Mouse (Mus musculus): Measurements from ENCODE around the gene Sar1b. TPM values are rescaled to one million over a fixed set of nuclear protein-coding genes. Genes with fewer than 3 reads are reported as not detected.
A peak's percentile ranks its signal among the peaks of the same experiment; 100 is the strongest.
"Not testable (repeated sequence)": the region's sequence is repeated elsewhere in the genome, so short reads cannot be mapped to it uniquely, and the experiment has no call there.

Sar1b gene
- total RNA-seq, 2 experiments from 2014 or later: 95.8 to 109 TPM

DNA sequence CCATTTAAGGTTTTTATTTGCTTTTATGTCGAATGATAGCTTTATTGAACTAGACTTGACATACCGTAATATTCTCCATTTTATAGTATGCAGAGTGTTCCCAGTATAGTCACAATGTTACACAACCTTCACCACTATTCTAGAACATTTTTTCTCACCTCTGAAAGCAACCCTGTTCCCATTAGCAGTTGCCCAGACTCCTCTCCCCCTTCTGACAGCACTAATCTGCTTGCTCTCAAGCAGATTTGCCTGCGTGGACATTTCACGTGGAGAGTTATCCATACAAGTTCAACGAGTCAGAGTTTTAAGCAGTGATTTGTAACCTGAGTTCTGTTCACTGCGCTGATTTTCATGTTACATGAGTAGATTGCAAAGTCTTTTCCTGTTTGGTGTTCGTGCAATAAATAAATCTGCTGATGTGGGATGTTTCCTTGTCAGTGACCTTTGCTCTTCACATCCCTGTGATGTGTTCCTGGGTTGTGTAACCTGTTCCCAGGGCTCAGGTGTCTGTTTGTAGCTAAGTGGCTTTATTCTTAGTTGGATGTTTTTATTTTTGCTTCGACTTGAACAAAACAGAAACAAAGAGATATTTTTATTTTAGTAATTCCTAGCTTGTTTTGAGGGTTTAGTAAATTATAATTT, 4.2 kb downstream of the Sar1b start:
- intact Hi-C loops (cut with DNase I): no loop called here
- DNase-seq: no peak

DNA sequence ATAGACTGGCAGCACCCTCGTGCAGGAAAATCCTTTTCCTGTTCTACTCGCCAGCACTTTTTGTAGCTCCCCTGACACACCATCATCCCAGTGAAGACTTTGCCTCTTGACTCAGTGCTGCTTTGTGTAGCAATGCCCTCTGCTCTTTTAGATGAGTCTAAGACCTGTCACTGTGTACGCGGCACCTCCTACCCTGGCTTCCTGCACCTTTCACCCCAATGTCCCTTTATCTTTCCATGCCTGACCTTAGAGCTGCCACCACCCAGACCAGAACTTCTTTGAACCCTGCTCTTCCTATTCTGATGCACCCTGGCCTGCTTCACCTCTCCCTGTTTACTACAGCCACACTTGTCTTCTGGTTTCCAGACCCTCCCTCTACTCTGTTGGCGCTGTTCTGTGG, 4.8 kb downstream of the Sar1b start:
- no peak for DNase-seq
- intact Hi-C loops (cut with DNase I): no loop called here

DNA sequence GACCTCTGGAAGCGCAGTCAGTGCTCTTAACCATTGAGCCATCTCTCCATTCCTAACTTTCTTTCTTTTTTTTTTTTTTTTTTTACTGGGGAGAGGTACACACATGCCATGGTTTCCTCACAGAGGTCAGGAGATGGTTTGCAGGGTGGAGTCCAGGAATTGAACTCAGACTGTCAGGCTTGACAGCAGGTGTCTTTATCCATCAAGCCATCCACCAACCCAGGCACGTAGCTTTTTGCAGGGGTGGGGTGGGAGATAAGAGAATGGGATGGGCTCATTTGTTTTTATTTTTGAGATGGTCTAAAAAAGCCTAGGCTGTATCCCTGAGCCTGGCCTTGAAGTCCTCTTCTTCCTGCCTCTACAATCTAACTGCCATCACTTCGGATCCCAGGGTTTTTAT, 12.0 kb downstream of the Sar1b start:
- intact Hi-C loops (cut with DNase I): no loop called here
- DNase-seq: no peak

DNA sequence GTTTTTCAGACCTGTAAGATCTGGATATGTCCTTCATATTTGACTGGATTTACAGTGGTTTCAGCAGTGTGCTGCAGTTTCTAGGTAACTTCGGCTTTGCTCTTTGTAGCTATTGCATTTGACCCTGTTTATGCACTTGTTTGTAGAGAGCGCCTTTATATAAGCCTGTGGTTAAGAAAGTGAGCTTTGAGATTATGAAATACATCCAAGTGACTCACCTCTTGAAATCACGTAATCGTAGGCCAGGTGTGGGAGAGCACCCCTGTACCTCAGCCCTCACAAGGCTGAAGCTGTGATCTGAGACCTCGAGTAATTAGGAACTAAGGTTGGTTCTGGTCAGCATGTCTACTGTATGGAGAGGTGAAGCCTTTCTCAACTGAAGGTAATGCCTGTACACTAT, 14.0 kb downstream of the Sar1b start:
- intact Hi-C loops (cut with DNase I): no loop called here
- DNase-seq: no peak

DNA sequence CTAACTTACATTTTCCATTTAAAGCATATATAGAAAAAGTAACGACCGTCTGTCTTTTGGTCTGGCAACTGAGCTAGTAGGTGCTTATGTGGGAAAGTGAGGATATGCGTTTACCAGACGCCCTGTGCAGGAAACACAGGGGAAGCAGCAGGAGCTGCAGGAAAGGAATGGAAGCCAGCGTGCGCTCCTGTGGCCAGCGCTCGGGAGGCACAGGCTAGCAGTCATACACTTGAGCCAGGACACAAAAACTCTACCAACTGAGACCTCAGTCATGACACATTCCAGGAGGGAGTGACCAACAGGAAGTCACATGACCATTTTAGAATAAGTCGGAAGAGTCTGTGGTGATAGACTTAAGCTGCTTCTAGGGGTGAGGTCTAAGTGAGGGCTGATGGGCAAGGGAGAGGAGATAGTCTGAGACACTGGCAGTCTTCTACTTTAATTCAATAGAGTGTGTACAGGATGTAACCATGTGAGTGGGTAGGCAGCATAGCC, 17.3 kb downstream of the Sar1b start:
- intact Hi-C loops (cut with DNase I): loop anchor here (5.0 kb wide), 1 partner anchor 49 kb away; no protein-coding TSS in a partner anchor

DNA sequence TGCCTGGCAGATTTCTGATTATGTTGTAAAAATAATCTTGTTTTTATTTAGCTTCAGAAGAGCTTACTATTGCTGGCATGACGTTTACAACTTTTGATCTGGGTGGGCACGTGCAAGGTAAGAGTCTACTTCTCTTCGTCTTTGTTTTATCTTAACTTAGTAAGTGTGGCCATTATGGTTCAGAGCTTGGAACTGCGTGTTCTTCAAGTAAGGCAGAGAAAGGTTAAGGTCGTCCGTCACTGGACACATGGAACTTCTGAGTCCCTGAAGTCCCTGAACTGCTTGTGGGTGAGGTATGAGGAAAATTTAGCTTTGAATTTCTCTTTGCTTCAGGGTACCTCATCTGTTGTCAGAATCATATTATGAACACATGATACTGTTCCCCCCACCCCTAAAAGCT, 19.2 kb downstream of the Sar1b start:
- DNase-seq: no peak
- intact Hi-C loops (cut with DNase I): loop anchor here (5.0 kb wide), 1 partner anchor 50 kb away; no protein-coding TSS in a partner anchor

More for the DNA sequence above, 17.3 kb downstream of the Sar1b start:
- DNase-seq: no peak

DNA sequence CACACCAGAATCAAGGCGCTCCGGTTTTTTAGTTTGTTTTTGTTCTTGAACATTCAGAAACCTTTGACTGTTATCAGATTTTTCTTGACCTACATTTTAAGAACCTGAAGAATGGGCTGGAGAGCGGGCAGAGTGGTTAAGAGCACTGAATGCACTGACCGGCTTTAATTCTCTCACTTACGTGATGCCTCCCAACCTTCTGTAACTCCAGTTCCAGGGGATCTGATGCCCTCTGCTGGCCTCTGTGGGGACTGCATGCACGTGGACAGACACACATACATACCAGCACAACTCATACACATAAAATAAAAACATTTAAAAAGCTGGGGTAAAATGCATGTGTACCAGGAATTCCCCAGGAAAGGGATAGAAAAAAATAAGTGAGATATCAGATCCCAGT, 22.4 kb downstream of the Sar1b start:
- intact Hi-C loops (cut with DNase I): no loop called here
- peak; percentile 37 to 60 for DNase-seq

DNA sequence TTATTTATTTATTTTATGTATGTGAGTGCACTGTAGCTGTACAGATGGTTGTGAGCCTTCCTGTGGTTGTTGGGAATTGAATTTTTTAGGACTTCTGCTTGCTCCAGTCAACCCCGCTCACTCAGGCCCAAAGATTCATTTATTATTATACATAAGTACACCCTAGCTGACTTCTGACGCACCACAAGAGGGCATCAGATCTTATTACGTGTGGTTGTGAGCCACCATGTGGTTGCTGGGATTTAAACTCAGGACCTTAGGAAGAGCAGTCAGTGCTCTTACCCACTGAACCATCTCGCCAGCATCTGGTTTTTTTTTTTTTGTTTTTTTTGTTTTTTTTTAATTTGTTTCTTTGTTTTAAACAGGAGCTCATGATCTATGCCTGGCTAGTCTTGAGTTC, 26.2 kb downstream of the Sar1b start:
- DNase-seq; intact Hi-C loops (cut with DNase I): not testable (repeated sequence)

DNA sequence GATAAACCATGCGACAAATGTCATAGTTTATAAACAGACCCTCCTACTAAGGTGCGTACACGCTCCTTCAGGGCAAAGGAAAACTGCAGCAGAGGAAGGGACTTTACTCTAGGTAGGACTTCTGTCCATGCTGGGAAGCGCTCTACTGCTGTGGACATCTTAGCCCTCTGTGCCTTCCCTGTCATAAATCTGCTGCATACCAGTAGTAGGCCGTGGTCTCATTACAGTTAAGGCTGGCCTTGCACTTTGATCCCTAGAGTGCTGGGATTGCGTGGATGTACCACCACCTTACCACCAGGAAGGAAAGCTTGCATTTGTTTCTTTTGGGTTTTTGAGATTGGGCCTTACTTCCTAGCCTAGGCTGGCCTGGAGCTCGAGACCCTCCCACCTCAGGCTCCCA, 27.2 kb downstream of the Sar1b start:
- intact Hi-C loops (cut with DNase I): no loop called here
- no peak for DNase-seq

DNA sequence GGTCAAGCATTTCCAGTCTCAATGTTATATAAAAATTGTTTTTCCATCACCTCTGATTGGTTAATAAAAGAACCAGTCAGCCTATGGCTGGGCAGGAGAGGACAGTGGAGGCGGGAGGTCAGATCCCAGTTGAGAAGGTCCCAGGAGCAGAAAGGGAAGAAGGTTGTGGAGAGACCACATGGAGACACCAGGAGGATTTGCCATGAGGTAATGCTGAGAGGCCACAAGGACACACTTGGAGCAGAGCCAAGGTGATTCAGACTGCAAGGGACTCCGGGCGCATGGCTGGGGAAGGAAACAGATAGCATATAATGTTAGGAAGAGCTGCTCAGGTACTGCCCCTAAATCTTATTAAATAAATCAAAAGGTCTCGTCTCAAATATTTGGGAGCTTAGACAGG, 32.8 kb downstream of the Sar1b start:
- peak in 1 of 2 experiments; percentile 34 for DNase-seq
- intact Hi-C loops (cut with DNase I): no loop called here

DNA sequence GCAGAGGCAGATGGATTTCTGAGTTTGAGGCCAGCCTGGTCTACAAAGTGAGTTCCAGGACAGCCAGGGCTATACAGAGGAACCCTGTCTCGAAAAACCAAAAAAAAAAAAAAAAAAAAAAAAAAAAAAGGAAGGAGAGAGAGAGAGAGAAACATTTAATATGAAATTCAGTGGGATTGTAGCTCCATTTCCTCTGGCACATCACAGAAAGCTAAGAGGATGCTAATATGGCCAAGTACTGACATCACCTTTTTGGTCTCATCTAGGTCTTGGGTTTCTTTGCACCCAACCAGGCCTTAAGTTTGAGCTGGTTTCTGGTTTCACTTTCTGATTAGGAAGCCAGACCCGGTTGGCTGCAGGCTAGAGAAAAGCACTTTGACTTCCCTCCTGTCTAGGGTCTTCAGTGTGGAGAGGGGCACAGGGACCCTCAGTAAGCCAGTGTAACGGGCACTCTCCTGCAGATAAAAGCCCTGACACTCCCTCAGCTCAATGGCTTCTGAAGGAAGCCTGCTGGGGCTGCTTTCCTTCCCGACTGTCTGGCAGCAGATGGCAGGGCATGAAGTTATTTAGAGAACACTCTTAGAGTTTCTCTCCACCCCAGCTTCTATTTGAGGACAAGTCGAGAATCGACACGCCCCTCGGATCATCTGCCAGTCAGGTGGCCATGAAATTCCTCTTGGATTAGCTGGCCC, 37.3 kb downstream of the Sar1b start:
- intact Hi-C loops (cut with DNase I): no loop called here
- DNase-seq: peak in 1 of 2 experiments; percentile 42

DNA sequence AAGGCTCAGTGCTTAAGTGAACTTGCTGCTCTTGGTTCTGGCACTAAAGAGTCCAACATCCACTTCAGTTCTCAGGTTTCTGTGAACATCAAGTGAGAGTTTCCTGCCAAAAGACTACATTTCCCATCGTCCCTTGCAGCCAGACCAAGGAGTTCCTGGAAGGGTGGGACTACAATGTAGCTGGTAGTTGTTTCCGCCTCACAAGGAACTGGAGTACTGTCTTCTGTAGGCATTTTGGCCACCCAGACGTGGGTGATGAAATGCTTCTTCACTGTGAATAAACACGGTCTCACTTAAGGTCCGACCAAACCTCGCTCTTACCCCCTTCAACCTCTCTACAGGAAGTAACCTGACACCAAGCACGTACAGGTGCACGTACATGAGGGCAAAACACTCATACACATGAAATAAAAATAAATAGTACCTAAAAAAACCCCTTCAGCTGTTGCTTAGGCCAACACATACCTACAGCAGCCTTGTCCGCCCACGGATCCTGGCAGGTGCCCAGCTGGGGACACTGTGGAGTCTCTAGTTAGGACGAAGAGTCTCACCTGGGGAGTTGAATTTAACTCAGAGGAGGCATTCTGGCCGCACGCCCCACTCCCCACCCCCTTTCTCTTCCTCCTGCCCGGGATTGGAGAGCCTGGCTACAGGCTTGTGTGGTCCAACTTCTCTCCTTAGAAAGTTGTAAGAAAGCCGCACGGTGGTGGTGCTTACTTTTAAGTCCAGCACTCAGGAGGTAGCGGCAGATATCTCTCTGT, 41.9 kb downstream of the Sar1b start:
- DNase-seq: peak; percentile 55 to 82
- intact Hi-C loops (cut with DNase I): no loop called here

DNA sequence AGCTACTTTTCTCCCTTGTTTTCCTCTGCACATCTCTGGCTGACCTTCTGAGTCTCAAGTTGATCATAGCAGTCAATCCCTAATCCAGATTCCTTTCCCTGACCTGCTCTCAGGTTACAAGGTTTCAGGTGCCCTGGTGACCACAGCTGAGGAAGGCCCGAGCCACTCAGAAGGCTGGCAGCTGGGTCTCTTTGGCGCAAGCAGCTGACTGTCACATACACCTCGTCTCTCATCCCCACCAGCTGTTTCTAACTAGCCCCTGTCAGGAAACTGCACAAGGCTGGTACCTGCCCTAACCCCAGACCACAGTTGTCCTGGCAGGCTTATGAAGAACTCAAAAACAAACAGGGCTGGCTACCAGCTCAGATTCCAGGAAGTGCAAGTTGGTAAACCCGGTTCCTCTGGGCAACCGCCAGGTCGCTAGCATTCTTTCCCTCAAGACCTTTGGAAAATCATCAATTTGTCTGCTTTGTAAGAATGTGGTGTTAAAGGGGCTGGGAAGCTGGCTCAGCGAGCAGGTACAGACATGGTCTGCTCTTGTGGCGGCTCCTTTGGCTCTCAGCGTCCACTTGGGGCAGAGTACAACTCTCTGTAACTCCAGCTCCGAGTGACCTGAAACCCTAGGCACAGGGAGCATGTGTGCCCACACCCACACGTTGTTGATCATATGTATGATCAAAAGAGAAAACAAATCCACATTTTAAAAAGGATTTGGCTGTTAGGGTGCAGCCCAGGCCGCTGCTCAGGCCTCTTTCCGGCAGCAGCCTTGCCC, 43.8 kb downstream of the Sar1b start:
- intact Hi-C loops (cut with DNase I): no loop called here
- DNase-seq: no peak

DNA sequence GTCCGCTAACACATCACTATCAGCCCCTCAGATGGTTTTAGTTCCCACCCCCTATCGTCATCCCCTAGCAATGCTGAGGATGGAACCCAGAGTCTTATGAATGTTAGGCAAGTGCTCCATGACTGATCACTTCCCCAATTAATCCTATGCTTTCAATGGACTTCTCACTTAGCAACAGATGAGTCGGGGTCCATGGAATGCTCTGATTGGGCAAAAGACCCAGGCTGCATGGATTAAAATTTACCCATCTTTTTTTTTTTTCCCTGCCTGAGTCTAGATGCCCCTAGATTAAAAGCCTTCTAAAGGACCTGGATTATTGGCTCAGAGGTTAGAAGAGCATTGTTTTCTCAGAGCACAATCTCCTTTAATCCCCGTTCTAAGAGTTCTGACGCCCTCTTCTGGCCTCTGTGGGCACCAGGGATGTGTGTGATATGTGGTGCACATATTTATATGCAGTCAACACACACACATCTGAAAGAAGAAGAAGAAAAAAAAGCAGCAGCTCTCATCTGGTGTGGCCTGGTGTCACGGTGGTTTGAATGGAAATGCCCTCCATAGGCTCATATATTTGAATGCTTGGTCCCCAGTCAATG, 46.2 kb downstream of the Sar1b start:
- peak; percentile 23 to 50 for DNase-seq
- intact Hi-C loops (cut with DNase I): no loop called here

DNA sequence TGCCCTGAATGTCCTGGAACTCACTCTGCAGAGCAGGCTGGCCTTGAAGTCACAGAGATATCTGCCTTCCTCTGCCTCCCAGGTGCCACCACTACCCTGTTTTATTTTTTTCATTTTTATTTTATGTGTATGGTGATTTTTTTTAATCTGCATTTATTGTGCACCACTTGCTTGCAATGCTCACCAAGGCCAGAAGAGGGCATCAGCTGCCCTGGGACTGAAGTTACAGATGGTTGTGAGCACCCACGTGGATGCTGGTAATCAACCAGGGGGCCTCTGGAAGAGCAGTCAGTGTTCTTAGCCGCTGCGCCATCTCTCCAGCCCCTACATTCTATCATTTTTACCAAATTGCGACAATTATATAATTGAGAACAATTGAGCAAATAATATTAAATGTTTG, 47.7 kb downstream of the Sar1b start:
- intact Hi-C loops (cut with DNase I): no loop called here
- DNase-seq: no peak

DNA sequence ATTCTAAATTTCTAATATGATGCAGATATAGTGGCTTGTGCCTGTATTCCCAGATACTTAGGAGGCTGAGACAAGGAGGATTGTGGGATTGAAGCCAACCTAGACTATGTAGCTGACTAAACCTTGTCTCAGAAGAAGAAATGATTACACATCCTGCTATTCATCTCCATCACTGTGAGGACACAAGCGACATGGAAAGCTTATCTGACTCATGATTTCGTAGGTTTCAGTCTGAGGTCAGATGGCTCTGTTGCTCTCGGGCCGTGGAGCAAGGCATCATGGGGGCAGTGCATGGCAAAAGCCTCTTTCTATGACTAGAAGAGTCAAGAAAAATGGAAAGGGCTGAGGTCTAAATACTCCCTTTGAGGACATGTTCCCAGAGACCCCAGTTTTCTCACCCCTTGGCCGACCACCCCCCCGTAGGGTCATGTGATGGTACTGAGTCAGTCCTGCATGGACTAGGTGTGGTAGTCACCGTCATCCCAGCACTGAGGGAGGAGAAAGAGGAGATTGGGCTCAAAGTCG, 48.6 kb downstream of the Sar1b start:
- DNase-seq: no peak
- intact Hi-C loops (cut with DNase I): no loop called here

DNA sequence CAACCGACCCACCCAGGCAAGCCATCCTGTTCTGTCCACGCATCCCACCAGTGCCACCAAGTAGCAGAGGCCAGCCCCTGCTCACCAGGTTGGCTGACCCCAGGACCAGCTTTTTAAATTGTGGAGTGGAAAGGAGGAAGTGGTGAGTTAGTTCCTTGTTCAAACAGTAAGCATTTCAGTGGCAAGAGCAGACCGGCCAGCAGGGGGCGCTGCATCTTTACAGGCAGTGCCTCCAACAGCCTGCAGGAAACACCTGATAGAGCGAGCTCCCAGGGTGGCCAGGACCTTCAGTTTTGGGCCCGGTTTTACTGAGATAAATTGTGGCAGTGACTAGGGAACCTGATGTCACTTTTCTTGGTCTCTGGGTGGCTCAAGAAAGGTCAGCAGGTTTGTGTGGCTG, 54.3 kb downstream of the Sar1b start:
- intact Hi-C loops (cut with DNase I): loop anchor here (1.0 to 5.0 kb wide), 2 partner anchors 150 to 405 kb away; partner anchors contain the start of gene Cdkn2aipnl
- DNase-seq: peak; percentile 90 to 94

DNA sequence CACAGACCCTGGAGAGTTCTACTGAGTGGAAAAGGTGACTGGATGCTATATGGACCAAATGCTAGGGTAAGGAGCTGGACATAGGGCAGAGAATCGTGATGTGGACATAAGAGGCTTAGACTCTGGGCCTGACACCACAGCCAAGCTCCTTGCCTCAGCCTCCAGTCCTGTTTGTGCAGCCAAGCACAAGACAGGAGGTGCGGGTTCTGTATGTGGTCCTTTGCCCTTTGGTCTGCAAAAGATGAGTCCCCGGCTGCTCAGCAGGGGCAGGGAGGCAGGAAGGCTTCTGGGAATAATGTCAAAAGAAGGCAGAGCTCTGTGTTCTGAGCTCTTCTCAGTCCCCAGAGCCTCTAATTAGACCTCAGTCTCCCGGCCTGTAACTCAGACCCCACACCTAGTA, 55.4 kb downstream of the Sar1b start:
- intact Hi-C loops (cut with DNase I): loop anchor here (1.0 to 5.0 kb wide), 2 partner anchors 148 to 403 kb away; partner anchors contain the start of gene Cdkn2aipnl
- DNase-seq: no peak

DNA sequence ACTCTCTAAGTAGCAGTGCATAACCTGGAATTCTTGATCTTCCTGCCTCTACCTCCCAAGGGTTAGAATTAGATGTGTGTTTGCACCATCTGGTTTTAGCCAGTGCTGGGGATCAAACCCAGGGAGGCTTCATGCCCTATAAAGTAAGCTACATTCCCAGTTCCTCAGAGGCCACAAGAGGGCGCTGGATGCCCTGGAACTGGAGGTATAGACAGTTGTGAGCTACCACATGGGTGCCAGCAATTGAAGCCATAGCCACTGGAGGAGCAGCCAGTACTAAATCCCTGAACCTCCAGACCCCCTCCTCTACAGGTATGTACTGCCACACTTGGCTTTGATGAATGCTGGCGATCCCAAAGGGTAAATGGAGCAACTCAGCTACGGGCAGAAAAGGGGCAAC, 56.5 kb downstream of the Sar1b start:
- peak; percentile 54 to 59 for DNase-seq
- intact Hi-C loops (cut with DNase I): loop anchor here (5.0 kb wide), 1 partner anchor 402 kb away; no protein-coding TSS in a partner anchor

DNA sequence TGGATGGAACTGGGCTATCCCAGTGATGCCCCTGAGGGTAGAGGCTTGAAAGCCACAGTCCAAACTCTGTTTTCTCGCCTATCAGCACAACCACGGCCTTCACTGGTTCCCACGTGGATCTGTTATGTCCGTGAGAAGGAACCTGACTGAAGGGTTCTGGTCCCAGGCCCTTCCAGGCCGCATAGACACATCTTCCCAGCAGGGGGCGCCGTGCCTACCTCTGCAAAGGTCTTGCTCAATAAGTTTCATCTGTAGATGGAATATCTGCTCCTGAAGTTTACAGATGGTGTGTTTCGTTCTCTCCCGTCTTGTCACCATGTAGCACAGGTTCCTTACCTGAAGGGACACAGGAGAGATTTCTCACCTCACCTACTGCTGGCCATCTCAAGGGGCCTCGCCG, 57.4 kb downstream of the Sar1b start:
- DNase-seq: peak; percentile 78 to 89
- intact Hi-C loops (cut with DNase I): loop anchor here (1.0 kb wide), 1 partner anchor 34 kb away; no protein-coding TSS in a partner anchor

All from heart, postnatal 14 days (tissue).